Mouse (Mus musculus) kidney, embryonic 15.5 days (tissue): ENCODE measurements around the gene Mkrn2os. TPM values are rescaled to one million over a fixed set of nuclear protein-coding genes. Genes with fewer than 3 reads are reported as not detected.
"Not testable (repeated sequence)": the region's sequence is repeated elsewhere in the genome, so short reads cannot be mapped to it uniquely, and the experiment has no call there.

Experiments
- ATAC-seq: fragments of 200-750 bp; cut with Nextera tagmentation; replicated peaks from 2 replicates; pipeline ENCODE4 v1.8.0; 2017; ENCODE audit warnings: moderate TSS enrichment; ENCODE audit not compliant: low FRiP score
- H3K27ac ChIP-seq: fragments of 300-500 bp; sonication (generic); 2 replicates; pipeline ENCODE4 v1.5.1; 2015; ENCODE audit warnings: mild to moderate bottlenecking, inconsistent platforms
- H3K27me3 ChIP-seq: fragments of 300-500 bp; sonication (generic); 2 replicates; pipeline ENCODE4 v1.6.1; 2015; ENCODE audit warnings: inconsistent platforms
- H3K36me3 ChIP-seq: fragments of 300-500 bp; sonication (generic); 2 replicates; pipeline ENCODE4 v1.6.1; 2015; ENCODE audit warnings: inconsistent platforms
- H3K4me1 ChIP-seq: fragments of 300-500 bp; sonication (generic); 2 replicates; pipeline ENCODE4 v1.6.1; 2015; ENCODE audit warnings: inconsistent platforms
- H3K4me2 ChIP-seq: fragments of 300-500 bp; sonication (generic); 2 replicates; pipeline ENCODE4 v1.6.1; 2015; ENCODE audit warnings: moderate library complexity, mild to moderate bottlenecking, inconsistent platforms
- H3K4me3 ChIP-seq: fragments of 300-500 bp; sonication (generic); replicated peaks from 2 replicates; pipeline ENCODE4 v1.5.1; 2015; ENCODE audit warnings: mild to moderate bottlenecking, inconsistent platforms
- H3K9ac ChIP-seq: fragments of 300-500 bp; sonication (generic); 2 replicates; pipeline ENCODE4 v1.6.1; 2015; ENCODE audit warnings: mild to moderate bottlenecking, inconsistent platforms
- H3K9me3 ChIP-seq: fragments of 300-500 bp; sonication (generic); replicated peaks from 2 replicates; pipeline ENCODE4 v1.6.1; 2016; ENCODE audit warnings: inconsistent platforms
- WGBS: fragments of 180-500 bp; shearing (Covaris S2); methylation state at CpG from one replicate; pipeline ENCODE4 v1.1.7; 2015; ENCODE audit warnings: mixed read lengths; 5-methylcytosine and 5-hydroxymethylcytosine counted together
- polyA plus RNA-seq: library from polyadenylated mRNA; unstranded; fragments of >200 nt; fragmentation: Nextera tagmentation; extraction: Ambion mirVana; gene quantifications from 2 replicates; pipeline ENCODE4 v1.2.1, GENCODE M21; 2015

The Mkrn2os gene
- 3.5 and 4.2 TPM in 2 replicates for polyA plus RNA-seq

DNA sequence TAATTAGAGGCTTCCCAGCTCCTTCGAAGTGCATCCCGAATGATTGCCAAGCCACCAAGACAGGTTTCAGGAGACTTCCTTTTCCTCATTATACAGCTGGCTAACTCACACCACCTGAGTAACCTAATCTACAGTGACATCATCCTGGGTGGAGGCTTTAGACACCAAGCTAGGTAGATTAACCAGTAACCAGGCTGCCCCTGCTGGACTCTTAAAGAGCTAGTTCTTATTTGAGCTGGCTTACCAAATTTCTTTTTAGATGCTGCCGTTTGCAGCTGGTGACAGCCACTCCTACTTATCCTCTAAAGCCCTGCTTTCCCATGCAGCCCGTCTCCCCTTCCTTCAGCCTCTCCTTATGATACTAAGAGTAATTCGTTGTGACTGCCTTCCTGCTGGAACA lies at the start of gene Mkrn2os:
Gene Mkrn2os (minus strand): TSS at position 119 of the 400 bp plus-strand sequence.
- Histone ChIP-seq H3K4me1 (peaks cover 6% of the 10 kb centered on the region; the same call in 1 of the 2 replicates), H3K36me3 (no peaks in the 10 kb centered on the region), H3K4me2 (peak within 1 kb of the TSS; percentile 50), H3K9ac (no peak within 1 kb of the TSS), H3K4me3 (peak within 1 kb of the TSS; percentile 20), H3K27me3 (no peaks in the 10 kb centered on the region), H3K9me3 (no peaks in the 10 kb centered on the region), H3K27ac (peak within 1 kb of the TSS; percentile 45)
- peak; percentile 86 for ATAC-seq
- 41% methylated on average over 5 of the region's 5 CpGs for WGBS

DNA sequence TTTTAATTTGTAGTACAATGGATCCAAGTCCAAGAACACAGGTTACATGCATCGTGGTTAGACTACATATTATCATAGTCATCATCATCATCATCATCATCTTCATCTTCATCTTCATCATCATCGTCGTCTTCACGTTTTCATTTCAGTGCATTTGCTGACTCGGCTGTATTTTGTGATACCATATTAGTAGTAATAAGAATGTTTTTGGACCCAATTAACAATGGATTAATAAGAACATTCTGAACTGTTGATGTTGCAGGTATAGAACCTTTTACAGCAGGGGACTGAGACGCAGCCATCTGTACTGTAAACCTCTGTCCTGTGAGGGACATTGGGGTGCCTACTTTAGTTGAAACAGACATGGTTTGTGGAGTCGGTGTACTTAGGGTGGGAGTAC lies 45.8 kb upstream of the Mkrn2os start:
- not testable (repeated sequence) for H3K4me2 ChIP-seq, H3K27me3 ChIP-seq, ATAC-seq, H3K9me3 ChIP-seq, H3K4me1 ChIP-seq, H3K27ac ChIP-seq, H3K4me3 ChIP-seq, H3K9ac ChIP-seq
- WGBS: 94% methylated on average over 7 of the region's 7 CpGs
- H3K36me3 ChIP-seq: peaks cover 85% of the 10 kb centered on the region

DNA sequence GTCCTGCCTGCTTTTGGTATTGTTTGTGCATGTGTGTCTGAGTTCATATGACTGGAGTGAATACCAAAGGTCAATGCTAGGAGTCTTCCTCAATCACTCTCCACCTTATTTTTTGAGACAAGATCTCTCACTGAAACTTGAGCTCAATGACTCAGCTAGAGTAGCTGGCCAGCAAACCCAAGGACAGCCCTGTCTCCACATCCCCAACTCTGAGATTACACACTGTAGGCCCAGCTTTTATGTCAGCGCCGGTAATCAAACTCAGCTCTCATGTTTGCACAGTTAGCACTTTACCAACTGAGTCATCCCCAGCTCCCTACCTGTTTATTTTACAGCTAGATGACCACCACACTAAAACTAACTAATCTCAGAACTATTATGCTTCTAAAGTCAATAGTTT lies 41.6 kb upstream of the Mkrn2os start:
- Histone ChIP-seq H3K4me1 (no peaks in the 10 kb centered on the region), H3K27me3 (no peaks in the 10 kb centered on the region), H3K9me3 (no peaks in the 10 kb centered on the region), H3K9ac (no peak overlapping the region), H3K4me3 (no peak overlapping the region), H3K27ac (no peak overlapping the region), H3K4me2 (no peak overlapping the region), H3K36me3 (peaks cover 95% of the 10 kb centered on the region)
- WGBS: 92% methylated on average over 2 of the region's 2 CpGs
- ATAC-seq: no peak

DNA sequence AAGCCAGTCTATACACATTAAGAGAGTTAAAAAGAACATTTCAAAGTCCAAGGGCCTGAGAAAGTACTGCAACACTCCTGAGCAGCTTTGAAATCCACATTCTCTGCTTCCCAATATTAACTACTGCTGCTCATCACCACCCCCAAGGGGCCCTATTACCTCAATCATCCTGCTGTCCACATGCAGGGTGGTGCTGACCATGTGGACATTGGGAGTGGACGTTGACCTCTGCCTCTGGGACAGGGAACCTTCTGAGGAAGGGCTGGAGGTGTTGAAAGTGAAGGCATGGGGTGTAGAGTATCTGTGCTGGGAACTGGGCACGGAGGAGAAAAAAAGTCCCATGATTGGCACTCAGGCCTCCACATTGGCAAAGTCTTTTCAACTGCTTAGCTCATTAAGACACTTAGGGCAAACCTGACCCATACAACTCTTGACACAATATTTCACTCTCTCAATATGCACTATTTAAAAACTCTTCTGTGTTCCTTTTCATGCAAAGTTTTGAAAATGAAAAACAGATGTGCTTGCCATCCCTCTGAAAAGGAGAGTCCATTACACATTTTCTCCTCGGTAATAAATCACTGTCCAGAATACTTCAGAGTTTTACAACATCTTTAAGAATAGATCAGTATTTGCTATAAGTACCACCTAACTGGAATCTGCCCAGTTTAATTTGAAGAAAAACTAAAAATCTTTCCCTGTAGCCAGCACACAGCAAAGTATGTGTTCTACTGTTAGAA lies 38.9 kb upstream of the Mkrn2os start:
- no peaks in the 10 kb centered on the region for H3K27me3 ChIP-seq
- peaks cover 95% of the 10 kb centered on the region for H3K36me3 ChIP-seq
- H3K9me3 ChIP-seq: no peaks in the 10 kb centered on the region
- H3K27ac ChIP-seq: no peak overlapping the region
- H3K4me2 ChIP-seq: no peak overlapping the region
- H3K9ac ChIP-seq: no peak overlapping the region
- 83% methylated on average over 3 of the region's 3 CpGs for WGBS
- no peak overlapping the region for H3K4me3 ChIP-seq
- ATAC-seq: no peak
- H3K4me1 ChIP-seq: no peaks in the 10 kb centered on the region

DNA sequence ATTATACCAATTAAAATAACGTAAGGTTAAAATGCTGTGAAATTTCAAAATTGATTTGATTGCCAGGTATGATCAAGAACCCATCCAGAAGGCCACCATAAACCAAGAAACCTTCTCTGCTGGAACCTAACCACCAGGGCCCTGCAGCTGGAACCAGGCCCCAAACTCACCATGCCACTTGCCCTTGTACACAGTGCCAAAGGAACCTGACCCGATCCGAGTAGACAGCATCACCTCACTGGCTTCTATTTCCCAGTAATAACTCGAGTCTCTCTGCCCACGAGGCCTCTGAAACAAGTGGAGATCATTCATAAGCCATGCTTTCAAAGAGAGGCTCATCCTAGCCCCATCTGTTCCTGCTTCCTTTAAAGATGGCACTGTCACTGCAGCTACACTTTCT lies 33.7 kb upstream of the Mkrn2os start:
- ATAC-seq: no peak
- WGBS: 90% methylated on average over 5 of the region's 5 CpGs
- no peak overlapping the region for H3K27ac ChIP-seq
- H3K9me3 ChIP-seq: no peaks in the 10 kb centered on the region
- no peak overlapping the region for H3K4me3 ChIP-seq
- H3K4me2 ChIP-seq: no peak overlapping the region
- H3K36me3 ChIP-seq: peaks cover 95% of the 10 kb centered on the region
- H3K9ac ChIP-seq: no peak overlapping the region
- no peaks in the 10 kb centered on the region for H3K27me3 ChIP-seq
- no peaks in the 10 kb centered on the region for H3K4me1 ChIP-seq

DNA sequence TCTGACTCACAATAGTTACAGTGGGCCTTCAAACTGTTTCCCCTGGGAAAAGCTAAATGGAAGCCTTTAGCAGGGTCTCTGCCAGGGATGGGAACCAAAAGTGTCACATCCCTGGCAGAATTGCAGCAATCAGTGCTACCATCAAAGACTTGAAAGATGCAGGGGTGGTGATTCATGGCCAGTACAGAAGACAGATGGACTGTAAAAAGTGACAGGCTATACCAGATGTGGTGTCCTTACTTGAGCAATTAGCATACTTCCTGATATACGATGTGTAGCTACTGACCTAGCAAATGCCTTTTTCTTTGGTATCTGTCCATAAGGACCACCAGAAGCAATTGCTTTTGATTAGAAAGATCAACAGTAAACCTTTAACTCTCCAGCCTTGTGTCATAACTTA lies 28.6 kb upstream of the Mkrn2os start:
- H3K4me1 ChIP-seq: no peaks in the 10 kb centered on the region
- no peaks in the 10 kb centered on the region for H3K27me3 ChIP-seq
- H3K9me3 ChIP-seq: no peaks in the 10 kb centered on the region
- no peak overlapping the region for H3K9ac ChIP-seq
- 29% methylated on average over 1 of the region's 1 CpGs for WGBS
- no peak for ATAC-seq
- H3K27ac ChIP-seq: no peak overlapping the region
- H3K36me3 ChIP-seq: peaks cover 99% of the 10 kb centered on the region
- no peak overlapping the region for H3K4me2 ChIP-seq
- no peak overlapping the region for H3K4me3 ChIP-seq

DNA sequence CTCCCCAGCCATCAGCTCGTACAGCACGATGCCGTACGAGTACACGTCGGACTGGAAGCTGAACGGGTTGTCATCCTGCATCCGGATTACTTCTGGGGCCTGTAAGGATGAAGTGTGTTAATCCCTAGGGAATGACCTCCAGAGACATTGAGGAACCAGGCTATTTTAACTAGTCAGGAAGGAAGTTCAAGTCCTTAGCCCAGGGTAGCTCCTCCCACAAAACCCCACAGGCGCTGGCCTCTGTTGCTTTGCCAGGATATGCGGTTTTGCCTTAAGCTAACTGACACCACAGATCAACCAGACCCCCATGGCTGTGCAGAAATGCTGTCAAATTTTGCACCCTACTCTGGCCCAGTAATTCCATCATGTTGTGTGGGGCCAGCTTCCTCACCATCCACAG lies 27.4 kb upstream of the Mkrn2os start:
- Histone ChIP-seq H3K27ac (no peak overlapping the region), H3K9me3 (no peaks in the 10 kb centered on the region), H3K36me3 (peaks cover 99% of the 10 kb centered on the region), H3K4me2 (no peak overlapping the region), H3K27me3 (no peaks in the 10 kb centered on the region), H3K4me3 (no peak overlapping the region), H3K9ac (no peak overlapping the region), H3K4me1 (no peaks in the 10 kb centered on the region)
- ATAC-seq: 0 out of 2 replicates have a peak, but pooled peaks have one; percentile 36
- 72% methylated on average over 10 of the region's 10 CpGs for WGBS

DNA sequence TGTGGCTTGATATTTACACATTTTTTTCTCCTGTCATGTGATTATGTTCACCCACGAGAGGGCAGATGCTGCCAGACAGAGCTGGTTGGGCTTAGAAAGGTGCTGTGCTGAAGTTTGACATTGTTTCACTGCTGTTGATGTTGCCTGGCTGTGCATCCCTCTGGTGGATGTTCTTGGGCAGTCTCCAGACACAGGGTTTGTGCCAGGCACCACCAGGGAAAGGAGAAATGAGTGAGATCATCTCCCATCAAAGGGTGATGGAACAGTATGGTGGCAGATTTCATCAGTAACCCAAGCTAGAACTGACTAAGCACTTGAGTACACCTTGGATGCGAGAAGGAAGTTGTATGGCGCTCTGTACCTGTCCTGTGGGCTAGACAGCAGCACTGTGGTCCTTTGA lies 23.6 kb upstream of the Mkrn2os start:
- Histone ChIP-seq H3K4me3 (no peak overlapping the region), H3K9ac (no peak overlapping the region), H3K4me2 (no peak overlapping the region), H3K9me3 (no peaks in the 10 kb centered on the region), H3K27me3 (no peaks in the 10 kb centered on the region), H3K27ac (no peak overlapping the region), H3K36me3 (peaks cover 98% of the 10 kb centered on the region), H3K4me1 (no peaks in the 10 kb centered on the region)
- no peak for ATAC-seq
- WGBS: 88% methylated on average over 3 of the region's 3 CpGs

DNA sequence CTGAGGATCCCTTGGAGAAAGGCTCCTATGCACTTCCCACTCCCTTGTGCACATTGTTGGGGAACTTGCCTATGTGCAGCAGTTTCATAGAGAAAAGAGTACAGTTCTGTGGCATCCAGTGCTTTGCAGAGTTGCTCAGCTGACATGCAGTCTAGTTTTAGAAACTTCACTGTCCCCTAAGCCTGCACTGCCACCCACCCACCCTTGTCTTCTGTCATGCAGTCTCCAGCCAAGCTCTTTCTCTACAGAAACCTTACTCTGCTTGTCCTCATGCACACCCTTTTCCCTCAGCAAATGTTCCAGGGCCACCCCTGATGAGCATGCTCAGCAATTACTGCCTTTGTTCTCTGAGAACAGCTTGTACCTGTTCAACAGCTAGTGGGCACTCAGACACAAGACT lies 21.4 kb upstream of the Mkrn2os start:
- no peak for ATAC-seq

DNA sequence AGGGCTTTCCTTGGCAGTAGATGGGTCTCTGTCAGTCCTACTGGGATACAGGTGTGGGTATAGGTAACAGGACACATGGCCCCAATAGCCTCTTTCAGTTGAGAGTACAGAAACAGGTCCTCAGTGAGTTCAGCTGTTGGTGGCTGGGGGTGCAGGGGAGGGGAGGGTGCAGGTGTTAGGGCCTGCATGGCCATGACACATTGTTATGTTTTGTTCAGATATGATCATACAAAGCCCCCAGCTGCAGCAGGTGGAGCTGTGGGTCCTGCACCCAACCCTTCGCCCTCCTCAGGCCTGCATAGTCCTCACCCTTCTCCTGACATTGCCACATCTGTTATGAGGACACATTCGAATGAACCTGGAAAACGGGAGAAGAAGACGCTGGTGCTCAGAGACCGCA lies 17.9 kb upstream of the Mkrn2os start:
- no peak overlapping the region for H3K9ac ChIP-seq
- H3K27ac ChIP-seq: no peak overlapping the region
- H3K4me1 ChIP-seq: no peaks in the 10 kb centered on the region
- H3K9me3 ChIP-seq: no peaks in the 10 kb centered on the region
- 95% methylated on average over 5 of the region's 5 CpGs for WGBS
- H3K4me2 ChIP-seq: no peak overlapping the region
- no peaks in the 10 kb centered on the region for H3K27me3 ChIP-seq
- peaks cover 71% of the 10 kb centered on the region for H3K36me3 ChIP-seq
- no peak for ATAC-seq
- H3K4me3 ChIP-seq: no peak overlapping the region

More for the DNA sequence above, 21.4 kb upstream of the Mkrn2os start:
- H3K4me3 ChIP-seq: no peak overlapping the region
- H3K9ac ChIP-seq: no peak overlapping the region
- no peaks in the 10 kb centered on the region for H3K9me3 ChIP-seq
- H3K4me2 ChIP-seq: no peak overlapping the region
- no peak overlapping the region for H3K27ac ChIP-seq
- H3K36me3 ChIP-seq: peaks cover 97% of the 10 kb centered on the region
- no peaks in the 10 kb centered on the region for H3K4me1 ChIP-seq
- H3K27me3 ChIP-seq: no peaks in the 10 kb centered on the region

DNA sequence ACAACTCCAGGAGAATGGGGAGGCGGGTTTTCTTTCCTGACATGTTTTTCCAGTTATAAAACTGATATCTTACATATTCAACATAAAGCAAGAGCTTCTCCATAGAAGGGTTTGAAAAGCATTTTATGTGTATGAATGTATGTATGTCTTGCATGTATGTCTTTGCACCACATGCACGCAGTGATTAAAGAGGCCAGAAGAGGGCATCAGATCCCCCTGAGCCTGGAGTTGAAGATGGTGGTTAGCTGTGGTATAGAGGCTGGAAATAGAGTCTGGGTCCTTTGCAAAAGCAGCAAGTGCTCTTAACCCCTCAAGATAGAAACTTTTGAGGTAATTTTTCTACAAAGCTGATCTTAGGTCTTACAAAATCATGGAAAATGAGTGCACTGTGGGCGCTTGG lies 16.7 kb upstream of the Mkrn2os start:
- no peak overlapping the region for H3K4me3 ChIP-seq
- ATAC-seq: no peak
- H3K27me3 ChIP-seq: no peaks in the 10 kb centered on the region
- H3K9me3 ChIP-seq: no peaks in the 10 kb centered on the region
- no peak overlapping the region for H3K9ac ChIP-seq
- peaks cover 59% of the 10 kb centered on the region for H3K36me3 ChIP-seq
- no peaks in the 10 kb centered on the region for H3K4me1 ChIP-seq
- H3K4me2 ChIP-seq: no peak overlapping the region
- 72% methylated on average over 3 of the region's 3 CpGs for WGBS
- H3K27ac ChIP-seq: no peak overlapping the region

DNA sequence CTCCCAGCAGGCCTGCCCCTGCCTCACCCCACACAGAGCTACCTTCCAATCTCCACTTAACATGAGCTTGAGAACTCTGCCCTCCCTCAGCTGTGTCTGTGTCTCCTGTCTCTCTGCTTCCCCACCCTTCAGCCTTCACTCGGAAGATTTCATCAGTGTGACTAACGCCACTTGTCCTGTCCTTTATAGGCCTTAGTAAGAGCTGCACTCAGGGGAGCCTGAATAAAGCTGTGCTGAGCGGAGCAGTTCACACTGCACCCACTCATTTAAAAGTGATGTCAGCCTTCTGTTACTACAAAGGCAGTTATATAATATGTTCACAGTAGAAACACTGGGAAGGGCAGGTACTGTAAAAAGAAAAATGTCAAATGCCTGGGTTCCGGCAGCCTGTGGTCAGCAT lies 15.1 kb upstream of the Mkrn2os start:
- 78% methylated on average over 4 of the region's 4 CpGs for WGBS
- ATAC-seq: no peak
- Histone ChIP-seq H3K27me3 (no peaks in the 10 kb centered on the region), H3K4me1 (peaks cover 9% of the 10 kb centered on the region), H3K4me3 (no peak overlapping the region), H3K27ac (no peak overlapping the region), H3K36me3 (peaks cover 44% of the 10 kb centered on the region), H3K9ac (no peak overlapping the region), H3K9me3 (no peaks in the 10 kb centered on the region), H3K4me2 (no peak overlapping the region)

DNA sequence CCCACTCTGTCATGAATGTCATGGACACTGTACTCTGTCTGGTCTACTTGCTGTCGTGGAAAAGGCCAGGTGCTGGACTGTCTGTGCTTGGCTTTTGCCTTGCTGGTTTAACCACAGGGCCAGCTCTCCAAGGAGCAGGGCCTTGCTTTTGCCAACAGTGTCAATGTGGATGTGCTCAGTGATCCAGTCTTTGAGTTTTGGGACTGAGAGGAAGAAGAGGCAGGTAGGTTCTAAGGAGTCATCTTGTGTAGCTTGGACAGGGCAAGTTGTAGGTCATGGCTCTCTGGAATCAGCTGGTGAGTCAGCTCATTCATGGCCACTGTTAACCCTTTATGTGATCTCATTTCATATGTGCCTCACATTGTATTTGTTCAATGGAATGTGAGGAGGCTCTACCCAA lies 14.1 kb upstream of the Mkrn2os start:
- no peak overlapping the region for H3K27ac ChIP-seq
- 92% methylated on average over 1 of the region's 1 CpGs for WGBS
- H3K36me3 ChIP-seq: peaks cover 34% of the 10 kb centered on the region

More for the DNA sequence above, 14.1 kb upstream of the Mkrn2os start:
- peaks cover 11% of the 10 kb centered on the region for H3K4me1 ChIP-seq
- no peaks in the 10 kb centered on the region for H3K9me3 ChIP-seq
- H3K4me3 ChIP-seq: no peak overlapping the region
- ATAC-seq: no peak
- no peaks in the 10 kb centered on the region for H3K27me3 ChIP-seq
- no peak overlapping the region for H3K9ac ChIP-seq
- no peak overlapping the region for H3K4me2 ChIP-seq
